Mouse (Mus musculus) skeletal muscle tissue, adult 2 months (tissue): Measurements from ENCODE around the gene Atxn7l3.
A peak's percentile ranks its signal among the peaks of the same experiment; 100 is the strongest.

Experiments used
- DNase-seq: peaks from one replicate; pipeline ENCODE4 v3.0.0-alpha.2; 2012; ENCODE audit warnings: low read depth, low spot score

The Atxn7l3 gene

GRCm38 (mm10) chr11:102263211-102263610 is 33.2 kb downstream of the Atxn7l3 start:
- DNase-seq: no peak

GRCm38 (mm10) chr11:102258521-102258920 is 37.9 kb downstream of the Atxn7l3 start:
- no peak for DNase-seq

- DNase-seq: no peak
Measured at GRCm38 (mm10) chr11:102258095-102258494, 38.3 kb downstream of the Atxn7l3 start.

- no peak for DNase-seq
Measured at GRCm38 (mm10) chr11:102257514-102257913, 38.9 kb downstream of the Atxn7l3 start.

- no peak for DNase-seq
Measured at GRCm38 (mm10) chr11:102249351-102250090, 46.9 kb downstream of the Atxn7l3 start.

GRCm38 (mm10) chr11:102248630-102249230 is 47.7 kb downstream of the Atxn7l3 start, which contains the start of gene BC030867:
TSS of gene BC030867 (plus strand) at chr11:102248882.
- peak; percentile 92 for DNase-seq

- DNase-seq: no peak
Measured at GRCm38 (mm10) chr11:102246871-102247270, 49.6 kb downstream of the Atxn7l3 start.

GRCm38 (mm10) chr11:102246273-102246635 is 50.2 kb downstream of the Atxn7l3 start:
- no peak for DNase-seq

GRCm38 (mm10) chr11:102245581-102246272 is 50.7 kb downstream of the Atxn7l3 start:
- DNase-seq: no peak

GRCm38 (mm10) chr11:102244926-102245449 is 51.4 kb downstream of the Atxn7l3 start:
- peak; percentile 34 for DNase-seq

GRCm38 (mm10) chr11:102241874-102242273 is 54.6 kb downstream of the Atxn7l3 start:
- no peak for DNase-seq

GRCm38 (mm10) chr11:102241246-102241645 is 55.2 kb downstream of the Atxn7l3 start:
- DNase-seq: no peak

- DNase-seq: no peak
Measured at GRCm38 (mm10) chr11:102240636-102241035, 55.8 kb downstream of the Atxn7l3 start.
